Mouse (Mus musculus) c-Kit-negative CD71-positive TER-119-positive erythroid progenitor cells, embryonic 14.5 days (primary cell): ENCODE results near the gene Ppp1r14c.
"Not testable (repeated sequence)": the region's sequence is repeated elsewhere in the genome, so short reads cannot be mapped to it uniquely, and the experiment has no call there.

Source experiments
- DNase-seq: peaks from one replicate; pipeline ENCODE4 v3.0.0-alpha.2; 2013; ENCODE audit warnings: low read depth, low spot score

Gene Ppp1r14c

GRCm38 (mm10) chr10:3466135-3466626, 100.3 kb downstream of the Ppp1r14c start:
- DNase-seq, result no peak

GRCm38 (mm10) chr10:3468590-3468989, 102.7 kb downstream of the Ppp1r14c start:
- no peak for DNase-seq

DNA sequence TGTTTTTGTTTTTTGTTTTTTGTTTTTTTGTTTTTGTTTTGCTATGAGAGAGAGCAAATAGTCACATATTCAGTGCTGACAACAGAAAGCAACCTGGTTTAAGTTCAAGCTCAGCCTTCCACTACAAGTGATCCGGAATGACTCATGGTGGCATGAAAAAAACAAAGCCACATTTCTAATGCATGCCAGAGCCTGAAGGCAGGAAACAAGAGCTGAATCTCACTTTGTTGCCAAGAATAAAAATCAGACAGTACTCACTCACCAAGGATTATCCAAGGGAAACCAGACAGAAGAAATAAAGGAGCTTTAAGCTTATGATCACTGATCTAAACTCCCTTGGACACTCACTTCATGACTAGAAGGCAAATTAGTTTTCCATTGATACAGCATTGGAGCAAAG, 110.8 kb downstream of the Ppp1r14c start:
- no peak for DNase-seq

DNA sequence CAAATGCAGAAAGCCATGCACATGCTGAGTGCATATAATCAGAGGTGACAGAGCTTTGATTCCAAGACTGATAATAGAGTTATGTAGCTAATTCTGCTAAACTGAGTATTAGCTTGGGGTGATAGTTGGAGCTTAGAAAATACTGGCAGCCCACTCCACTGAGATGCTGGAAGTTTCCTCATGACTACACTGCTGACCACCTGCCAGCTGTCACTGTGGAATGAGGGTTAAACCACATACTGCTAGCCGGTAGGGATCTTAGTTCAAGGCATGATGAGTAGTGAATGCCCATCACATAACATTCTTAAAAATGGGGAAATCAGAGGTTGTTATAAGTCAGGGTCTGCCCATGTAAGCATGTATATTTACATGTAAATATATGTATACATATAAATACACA, 113.9 kb downstream of the Ppp1r14c start:
- no peak for DNase-seq

GRCm38 (mm10) chr10:3490052-3490451, 124.2 kb downstream of the Ppp1r14c start:
- no peak for DNase-seq

- no peak for DNase-seq
These were observed 130.9 kb downstream of the Ppp1r14c start for GRCm38 (mm10) chr10:3496791-3497190.

- DNase-seq, result not testable (repeated sequence)
These were observed 135.0 kb downstream of the Ppp1r14c start for GRCm38 (mm10) chr10:3500846-3501245.

- no peak for DNase-seq
These were observed 141.8 kb downstream of the Ppp1r14c start for GRCm38 (mm10) chr10:3507484-3508221.

DNA sequence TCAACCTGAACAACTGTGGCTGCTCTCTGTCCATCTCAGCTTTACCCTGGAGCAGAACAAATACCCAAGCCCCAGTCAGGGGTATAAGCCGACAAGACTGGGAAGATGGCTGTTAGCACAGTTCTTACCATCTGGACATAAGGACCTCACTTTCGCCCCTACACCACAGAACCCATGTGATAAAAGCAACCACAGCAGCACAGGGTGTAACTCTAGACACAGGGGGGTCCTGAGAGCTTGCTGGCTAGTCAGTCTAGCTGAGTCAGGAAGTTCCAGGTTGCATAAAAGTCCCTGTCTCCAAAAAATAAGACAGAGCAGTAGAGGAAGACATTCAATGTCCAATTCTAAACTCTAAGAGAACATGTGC, 142.3 kb downstream of the Ppp1r14c start:
- no peak for DNase-seq

DNA sequence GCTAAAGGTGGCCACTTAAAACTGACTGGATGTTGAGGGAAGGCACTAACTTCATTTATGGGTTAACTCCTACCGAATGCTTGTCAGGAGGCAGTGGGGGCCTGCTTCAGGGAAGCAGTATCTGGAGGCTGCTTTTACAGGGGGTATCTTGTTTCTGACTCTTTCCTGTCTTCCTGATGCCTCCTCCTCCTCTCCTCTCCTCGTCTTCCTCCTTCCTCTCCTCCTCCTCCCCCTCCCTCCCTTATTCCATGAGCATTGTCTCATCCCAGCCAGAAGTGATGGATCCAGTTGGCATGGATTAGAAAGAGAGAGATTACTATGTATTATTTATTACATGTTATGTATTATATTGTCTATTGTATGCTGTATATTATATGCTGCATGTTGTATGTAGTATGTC, 142.9 kb downstream of the Ppp1r14c start:
- no peak for DNase-seq

DNA sequence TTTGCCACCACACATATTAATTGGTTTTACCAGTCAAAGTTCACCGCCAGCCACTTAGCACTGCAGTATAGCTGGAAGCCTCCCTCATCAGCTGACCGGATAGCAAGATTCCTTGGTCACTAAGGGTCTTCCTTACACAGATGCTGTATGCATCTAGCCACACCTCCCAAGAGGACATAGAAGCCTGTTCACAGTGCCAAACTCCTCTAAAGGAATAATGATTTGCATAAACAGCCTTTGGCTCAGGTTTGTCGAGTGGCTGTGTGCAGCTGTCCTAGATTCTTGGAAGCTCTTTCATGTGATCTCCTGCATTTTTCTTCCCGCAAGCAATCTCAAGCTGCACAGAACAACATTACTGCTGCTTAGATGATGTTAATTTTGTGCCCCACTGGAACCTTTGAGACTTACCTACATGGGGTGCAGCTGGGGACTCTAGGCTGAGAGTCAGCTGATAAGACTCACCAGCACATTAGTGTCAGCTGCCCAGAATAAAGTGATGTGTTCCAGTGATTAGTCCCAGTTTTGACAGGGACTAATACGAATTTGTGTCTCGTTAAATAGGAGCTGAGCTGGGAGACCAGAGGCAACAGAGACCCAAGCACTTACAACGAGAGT, 143.9 kb downstream of the Ppp1r14c start:
- DNase-seq, result no peak

DNA sequence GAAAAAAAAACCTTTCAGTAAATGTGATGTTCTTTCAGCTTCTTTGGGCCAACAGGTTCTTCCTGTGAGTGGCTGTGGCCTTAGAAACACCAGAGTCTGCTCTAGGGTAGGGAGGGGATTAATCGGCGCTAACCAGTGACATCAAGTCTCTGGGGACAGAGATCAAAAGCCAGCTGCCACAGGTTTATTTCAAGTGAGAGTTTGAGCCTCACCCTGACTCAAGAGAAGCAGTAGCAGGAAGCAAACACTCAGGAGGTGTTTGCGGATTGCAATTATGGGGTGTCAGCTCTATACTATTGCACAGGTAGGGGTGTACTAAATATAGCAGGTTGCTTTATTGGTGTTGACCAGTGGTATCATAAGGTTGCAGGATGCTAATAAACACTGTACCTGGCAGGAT, 144.6 kb downstream of the Ppp1r14c start:
- DNase-seq, result no peak

DNA sequence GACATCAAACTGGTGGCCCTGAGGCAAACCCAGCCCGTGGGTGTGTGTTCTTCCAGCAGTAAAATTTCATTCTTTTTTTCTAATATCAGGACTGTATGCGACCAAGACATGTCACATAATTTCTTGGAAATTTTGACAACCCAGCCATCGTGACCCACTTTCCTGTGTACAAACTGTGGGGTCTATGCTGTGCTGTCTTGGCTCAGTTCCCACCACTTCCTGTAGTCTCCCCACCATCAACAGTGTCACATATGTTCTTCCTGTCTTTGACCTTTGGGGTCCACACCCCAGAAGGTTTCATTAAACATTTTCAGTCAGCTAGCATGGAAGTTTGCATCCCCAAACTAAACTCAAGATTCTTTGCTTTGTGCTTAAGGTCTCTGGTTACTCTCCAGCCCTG, 145.5 kb downstream of the Ppp1r14c start:
- no peak for DNase-seq

DNA sequence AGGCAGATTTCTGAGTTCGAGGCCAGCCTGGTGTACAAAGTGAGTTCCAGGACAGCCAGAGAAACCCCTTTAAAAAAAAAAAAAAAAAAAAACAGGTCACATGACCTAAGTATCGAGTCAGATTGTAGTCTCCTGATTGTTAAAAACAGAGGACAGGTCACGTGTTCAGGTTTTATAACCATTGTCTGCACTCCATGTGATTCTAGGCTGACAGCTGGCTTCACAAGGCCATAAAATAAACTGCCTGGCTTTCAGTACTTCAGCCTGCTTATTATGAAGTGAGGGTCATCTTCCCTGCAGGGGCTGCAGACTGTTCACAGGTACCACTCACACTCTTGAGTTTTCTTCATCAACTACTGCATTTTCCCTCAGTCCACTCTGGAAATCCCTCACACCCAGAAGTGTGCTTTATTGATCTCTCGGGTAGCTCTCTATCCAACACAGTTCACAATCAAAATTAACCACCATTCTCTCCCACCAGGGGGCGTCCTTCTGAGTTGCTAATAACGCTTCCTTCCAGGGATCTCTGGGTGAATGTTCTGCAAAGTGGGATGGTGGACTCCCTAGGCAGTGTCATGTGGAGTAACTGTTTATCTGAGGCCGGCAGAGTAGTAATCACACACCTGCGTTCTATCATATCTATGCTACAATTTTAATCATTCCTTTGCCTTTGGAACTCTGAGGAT, 146.9 kb downstream of the Ppp1r14c start:
- DNase-seq, result no peak

DNA sequence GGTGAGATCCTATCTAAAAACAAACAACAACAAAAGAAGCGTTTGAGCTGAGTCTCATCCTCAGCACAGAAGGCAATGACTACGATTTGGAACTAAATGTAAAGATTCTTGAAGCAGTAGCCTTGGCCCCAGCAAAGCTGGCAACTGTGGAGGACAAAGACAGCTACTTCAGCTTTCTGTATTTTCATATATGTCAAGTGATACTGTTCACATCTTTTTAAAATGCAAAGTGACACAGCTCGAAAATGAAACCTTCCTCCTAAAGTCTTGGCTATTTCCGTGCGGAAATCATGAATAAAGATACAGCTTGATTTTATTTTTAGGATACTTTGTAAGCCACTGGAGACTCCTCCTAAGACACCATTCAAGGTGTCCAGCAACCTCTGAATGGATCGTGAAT, 148.1 kb downstream of the Ppp1r14c start:
- no peak for DNase-seq
